Mouse (Mus musculus): ENCODE results near the gene Slc35f4. TPM values are rescaled to one million over a fixed set of nuclear protein-coding genes. Genes with fewer than 3 reads are reported as not detected.

Slc35f4 gene
- polyA plus RNA-seq, 1 experiment from 2014 or later = 0.13 TPM

- no peak overlapping the region for H3K4me3 ChIP-seq (ENCODE audit: low read depth, low read length)
- H3K27me3 ChIP-seq (replicated peaks; ENCODE audit: control insufficient read depth, insufficient read depth, low read length) = no peaks in the 10 kb centered on the region
- no peak for ATAC-seq
- H3K9ac ChIP-seq (ENCODE audit: low read depth, low read length) = no peak overlapping the region
- no peaks in the 10 kb centered on the region for H3K36me3 ChIP-seq (ENCODE audit: control insufficient read depth, insufficient read depth)
- no peak overlapping the region for H3K27ac ChIP-seq (ENCODE audit: low read depth, low read length)
- no peaks in the 10 kb centered on the region for H3K9me3 ChIP-seq (ENCODE audit: control insufficient read depth)
- no peaks in the 10 kb centered on the region for H3K4me1 ChIP-seq (replicated peaks; ENCODE audit: control insufficient read depth, insufficient read depth, low read length)
- no peak overlapping the region for H3K4me2 ChIP-seq (replicated peaks; ENCODE audit: low read depth)
- 69% methylated on average over 1 of the region's 1 CpGs for WGBS
- no peak for TF ChIP-seq CTCF (IDR thresholded peaks at IDR 0.05; ENCODE audit: low read depth)
Measured at GRCm38 (mm10) chr14:49308591-49308990, 217.3 kb downstream of the Slc35f4 start.

GRCm38 (mm10) chr14:49307842-49308241 is 218.0 kb downstream of the Slc35f4 start:
- Histone ChIP-seq H3K4me2 (replicated peaks; ENCODE audit: low read depth) (no peak overlapping the region), H3K36me3 (ENCODE audit: control insufficient read depth, insufficient read depth) (no peaks in the 10 kb centered on the region), H3K9me3 (ENCODE audit: control insufficient read depth) (no peaks in the 10 kb centered on the region), H3K4me1 (replicated peaks; ENCODE audit: control insufficient read depth, insufficient read depth, low read length) (no peaks in the 10 kb centered on the region), H3K27me3 (replicated peaks; ENCODE audit: control insufficient read depth, insufficient read depth, low read length) (no peaks in the 10 kb centered on the region), H3K4me3 (ENCODE audit: low read depth, low read length) (no peak overlapping the region), H3K9ac (ENCODE audit: low read depth, low read length) (no peak overlapping the region), H3K27ac (ENCODE audit: low read depth, low read length) (no peak overlapping the region)
- no peak for TF ChIP-seq CTCF (IDR thresholded peaks at IDR 0.05; ENCODE audit: low read depth)
- 72% methylated on average over 3 of the region's 3 CpGs for WGBS
- ATAC-seq = no peak

GRCm38 (mm10) chr14:49305534-49306409 is 220.1 kb downstream of the Slc35f4 start:
- TF ChIP-seq CTCF (IDR thresholded peaks at IDR 0.05; ENCODE audit: low read depth) = no peak
- H3K36me3 ChIP-seq (ENCODE audit: control insufficient read depth, insufficient read depth) = no peaks in the 10 kb centered on the region
- no peak overlapping the region for H3K27ac ChIP-seq (ENCODE audit: low read depth, low read length)
- 90% methylated on average over 9 of the region's 9 CpGs for WGBS
- H3K4me1 ChIP-seq (replicated peaks; ENCODE audit: control insufficient read depth, insufficient read depth, low read length) = no peaks in the 10 kb centered on the region
- H3K9me3 ChIP-seq (ENCODE audit: control insufficient read depth) = no peaks in the 10 kb centered on the region
- ATAC-seq = no peak
- no peak overlapping the region for H3K4me2 ChIP-seq (replicated peaks; ENCODE audit: low read depth)
- H3K4me3 ChIP-seq (ENCODE audit: low read depth, low read length) = no peak overlapping the region
- H3K27me3 ChIP-seq (replicated peaks; ENCODE audit: control insufficient read depth, insufficient read depth, low read length) = no peaks in the 10 kb centered on the region
- no peak overlapping the region for H3K9ac ChIP-seq (ENCODE audit: low read depth, low read length)

GRCm38 (mm10) chr14:49302271-49302857 is 223.5 kb downstream of the Slc35f4 start:
- ATAC-seq = no peak
- H3K9ac ChIP-seq (ENCODE audit: low read depth, low read length) = no peak overlapping the region
- no peak overlapping the region for H3K27ac ChIP-seq (ENCODE audit: low read depth, low read length)
- TF ChIP-seq CTCF (IDR thresholded peaks at IDR 0.05; ENCODE audit: low read depth) = no peak
- H3K27me3 ChIP-seq (replicated peaks; ENCODE audit: control insufficient read depth, insufficient read depth, low read length) = no peaks in the 10 kb centered on the region
- WGBS = 84% methylated on average over 2 of the region's 2 CpGs
- H3K4me2 ChIP-seq (replicated peaks; ENCODE audit: low read depth) = no peak overlapping the region
- H3K4me3 ChIP-seq (ENCODE audit: low read depth, low read length) = no peak overlapping the region
- no peaks in the 10 kb centered on the region for H3K9me3 ChIP-seq (ENCODE audit: control insufficient read depth)
- H3K4me1 ChIP-seq (replicated peaks; ENCODE audit: control insufficient read depth, insufficient read depth, low read length) = no peaks in the 10 kb centered on the region
- no peaks in the 10 kb centered on the region for H3K36me3 ChIP-seq (ENCODE audit: control insufficient read depth, insufficient read depth)

GRCm38 (mm10) chr14:49300981-49301619 is 224.7 kb downstream of the Slc35f4 start:
- Histone ChIP-seq H3K36me3 (ENCODE audit: control insufficient read depth, insufficient read depth) (no peaks in the 10 kb centered on the region), H3K4me3 (ENCODE audit: low read depth, low read length) (no peak overlapping the region), H3K27ac (ENCODE audit: low read depth, low read length) (no peak overlapping the region), H3K27me3 (replicated peaks; ENCODE audit: control insufficient read depth, insufficient read depth, low read length) (no peaks in the 10 kb centered on the region), H3K9me3 (ENCODE audit: control insufficient read depth) (no peaks in the 10 kb centered on the region), H3K4me2 (replicated peaks; ENCODE audit: low read depth) (no peak overlapping the region), H3K9ac (ENCODE audit: low read depth, low read length) (no peak overlapping the region), H3K4me1 (replicated peaks; ENCODE audit: control insufficient read depth, insufficient read depth, low read length) (no peaks in the 10 kb centered on the region)
- no peak for TF ChIP-seq CTCF (IDR thresholded peaks at IDR 0.05; ENCODE audit: low read depth)
- WGBS = 50% methylated on average over 8 of the region's 8 CpGs
- no peak for ATAC-seq

GRCm38 (mm10) chr14:49300326-49300725 is 225.5 kb downstream of the Slc35f4 start:
- no peak overlapping the region for H3K27ac ChIP-seq (ENCODE audit: low read depth, low read length)
- TF ChIP-seq CTCF (IDR thresholded peaks at IDR 0.05; ENCODE audit: low read depth) = no peak
- 54% methylated on average over 8 of the region's 8 CpGs for WGBS

More at GRCm38 (mm10) chr14:49300326-49300725, 225.5 kb downstream of the Slc35f4 start:
- ATAC-seq = no peak
- no peak overlapping the region for H3K4me3 ChIP-seq (ENCODE audit: low read depth, low read length)
- H3K9ac ChIP-seq (ENCODE audit: low read depth, low read length) = no peak overlapping the region
- H3K9me3 ChIP-seq (ENCODE audit: control insufficient read depth) = no peaks in the 10 kb centered on the region
- no peaks in the 10 kb centered on the region for H3K4me1 ChIP-seq (replicated peaks; ENCODE audit: control insufficient read depth, insufficient read depth, low read length)
- H3K4me2 ChIP-seq (replicated peaks; ENCODE audit: low read depth) = no peak overlapping the region
- H3K36me3 ChIP-seq (ENCODE audit: control insufficient read depth, insufficient read depth) = no peaks in the 10 kb centered on the region
- no peaks in the 10 kb centered on the region for H3K27me3 ChIP-seq (replicated peaks; ENCODE audit: control insufficient read depth, insufficient read depth, low read length)

All from intestine, postnatal 0 days (tissue).